Mouse (Mus musculus) midbrain, embryonic 16.5 days (tissue): ENCODE data around the gene Timmdc1. TPM values are rescaled to one million over a fixed set of nuclear protein-coding genes. Genes with fewer than 3 reads are reported as not detected.

ENCODE experiments used
- ATAC-seq: fragments of 200-750 bp; cut with Nextera tagmentation; 2 replicates; pipeline ENCODE4 v1.8.0; 2017; ENCODE audit warnings: moderate TSS enrichment
- H3K27ac ChIP-seq: fragments of 300-500 bp; sonication (generic); 2 replicates; pipeline ENCODE4 v1.5.1; 2014; ENCODE audit warnings: mild to moderate bottlenecking, low read length, mixed read lengths
- H3K27me3 ChIP-seq: fragments of 300-500 bp; sonication (generic); 2 replicates; pipeline ENCODE4 v1.6.1; 2014; ENCODE audit warnings: low read depth, low read length, mixed read lengths; ENCODE audit not compliant: control insufficient read depth, insufficient read depth
- H3K36me3 ChIP-seq: fragments of 300-500 bp; sonication (generic); 2 replicates; pipeline ENCODE4 v1.6.1; 2014; ENCODE audit warnings: mild to moderate bottlenecking, low read length, moderate library complexity, mixed read lengths; ENCODE audit not compliant: control insufficient read depth, insufficient read depth
- H3K4me1 ChIP-seq: fragments of 300-500 bp; sonication (generic); 2 replicates; pipeline ENCODE4 v1.6.1; 2014; ENCODE audit warnings: mild to moderate bottlenecking, low read length, mixed read lengths; ENCODE audit not compliant: control insufficient read depth, insufficient read depth
- H3K4me2 ChIP-seq: fragments of 300-500 bp; sonication (generic); 2 replicates; pipeline ENCODE4 v1.6.1; 2014; ENCODE audit warnings: mild to moderate bottlenecking, low read length, mixed read lengths
- H3K4me3 ChIP-seq: fragments of 300-500 bp; sonication (generic); 2 replicates; pipeline ENCODE4 v1.5.1; 2014; ENCODE audit warnings: low read depth, mild to moderate bottlenecking, low read length, moderate library complexity, mixed read lengths
- H3K9ac ChIP-seq: fragments of 300-500 bp; sonication (generic); 2 replicates; pipeline ENCODE4 v1.6.1; 2014; ENCODE audit warnings: low read depth, low read length, mixed read lengths
- H3K9me3 ChIP-seq: fragments of 300-500 bp; sonication (generic); replicated peaks from 2 replicates; pipeline ENCODE4 v1.6.1; 2014; ENCODE audit warnings: mild to moderate bottlenecking, low read length, mixed read lengths; ENCODE audit not compliant: control insufficient read depth, poor library complexity, severe bottlenecking
- WGBS: fragments of 180-500 bp; shearing (Covaris S2); extraction: QIAGEN DNeasy Blood & Tissue Kit; methylation state at CpG from one replicate; pipeline ENCODE4 v1.1.7; 2014; 5-methylcytosine and 5-hydroxymethylcytosine counted together
- polyA plus RNA-seq: library from polyadenylated mRNA; unstranded; fragments of >200 nt; fragmentation: Nextera tagmentation; extraction: Ambion mirVana; gene quantifications from 2 replicates; pipeline ENCODE4 v1.2.1, GENCODE M21; 2015

The Timmdc1 gene
- polyA plus RNA-seq, 1 experiment from 2014 or later: 34.6 TPM

DNA sequence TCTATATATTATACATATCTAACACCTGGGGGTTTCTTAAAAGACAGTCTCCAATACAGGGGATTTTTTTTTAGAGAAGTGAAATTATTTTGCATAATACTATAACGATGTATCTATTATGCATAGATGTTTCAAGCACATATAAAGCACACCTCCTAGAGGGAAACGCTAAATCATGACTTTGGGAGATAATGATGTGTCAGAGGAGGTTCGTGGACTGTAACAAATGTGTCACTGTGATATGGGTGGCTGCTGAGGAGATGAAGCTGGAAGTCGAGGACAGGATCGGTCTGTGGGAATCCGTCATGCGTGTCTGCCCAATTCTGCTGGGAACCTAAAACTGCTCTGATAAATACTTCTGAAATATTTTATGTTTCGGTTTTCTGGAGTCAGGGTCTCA, 60.7 kb downstream of the Timmdc1 start:
- H3K27ac ChIP-seq: no peak overlapping the region
- no peak for ATAC-seq
- H3K4me3 ChIP-seq: no peak overlapping the region
- no peaks in the 10 kb centered on the region for H3K36me3 ChIP-seq
- no peaks in the 10 kb centered on the region for H3K27me3 ChIP-seq
- H3K4me2 ChIP-seq: no peak overlapping the region
- H3K4me1 ChIP-seq: no peaks in the 10 kb centered on the region
- no peaks in the 10 kb centered on the region for H3K9me3 ChIP-seq
- H3K9ac ChIP-seq: no peak overlapping the region
- 81% methylated on average over 8 of the region's 8 CpGs for WGBS

DNA sequence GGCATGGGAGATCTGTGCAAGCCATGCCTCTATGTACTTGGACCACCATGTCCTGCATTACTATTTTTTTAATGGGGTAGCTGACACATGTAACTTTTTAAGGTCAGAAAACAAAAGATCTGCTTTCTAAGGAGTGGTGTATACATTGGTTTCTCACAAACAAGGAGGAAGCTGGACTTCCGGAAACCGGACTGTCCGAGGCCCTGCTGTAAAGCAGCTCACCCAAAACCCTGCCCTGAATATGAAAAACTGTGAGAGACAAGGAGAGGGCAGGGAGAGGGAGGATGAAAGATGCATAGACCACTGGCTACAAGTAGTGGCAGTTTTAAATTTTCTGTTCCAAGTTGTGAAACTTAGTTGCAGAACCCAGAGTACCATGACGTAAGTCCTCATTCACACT, 62.5 kb downstream of the Timmdc1 start:
- no peak overlapping the region for H3K27ac ChIP-seq
- H3K4me1 ChIP-seq: no peaks in the 10 kb centered on the region
- no peak overlapping the region for H3K4me2 ChIP-seq
- H3K36me3 ChIP-seq: no peaks in the 10 kb centered on the region
- H3K4me3 ChIP-seq: no peak overlapping the region
- no peak overlapping the region for H3K9ac ChIP-seq
- ATAC-seq: no peak
- no peaks in the 10 kb centered on the region for H3K9me3 ChIP-seq
- 92% methylated on average over 4 of the region's 4 CpGs for WGBS
- no peaks in the 10 kb centered on the region for H3K27me3 ChIP-seq

GRCm38 (mm10) chr16:38458600-38459280, 63.7 kb downstream of the Timmdc1 start:
- Histone ChIP-seq H3K4me2 (no peak overlapping the region), H3K4me1 (no peaks in the 10 kb centered on the region), H3K9ac (no peak overlapping the region), H3K27me3 (no peaks in the 10 kb centered on the region), H3K36me3 (no peaks in the 10 kb centered on the region), H3K27ac (no peak overlapping the region), H3K9me3 (no peaks in the 10 kb centered on the region), H3K4me3 (no peak overlapping the region)
- no peak for ATAC-seq
- WGBS: 74% methylated on average over 6 of the region's 6 CpGs

GRCm38 (mm10) chr16:38456812-38457567, 65.5 kb downstream of the Timmdc1 start:
- Histone ChIP-seq H3K4me3 (no peak overlapping the region), H3K27me3 (no peaks in the 10 kb centered on the region), H3K9me3 (no peaks in the 10 kb centered on the region), H3K36me3 (no peaks in the 10 kb centered on the region), H3K9ac (no peak overlapping the region), H3K4me2 (no peak overlapping the region), H3K4me1 (no peaks in the 10 kb centered on the region), H3K27ac (no peak overlapping the region)
- 68% methylated on average over 11 of the region's 11 CpGs for WGBS
- no peak for ATAC-seq

GRCm38 (mm10) chr16:38455511-38456418, 66.7 kb downstream of the Timmdc1 start, which contains the start of gene Cd80:
TSS of gene Cd80 (plus strand) at chr16:38455561.
- Histone ChIP-seq H3K9me3 (no peaks in the 10 kb centered on the region), H3K27ac (no peak within 1 kb of the TSS), H3K4me3 (no peak within 1 kb of the TSS), H3K27me3 (no peaks in the 10 kb centered on the region), H3K4me1 (peaks cover 9% of the 10 kb centered on the region), H3K36me3 (no peaks in the 10 kb centered on the region), H3K4me2 (no peak within 1 kb of the TSS), H3K9ac (no peak within 1 kb of the TSS)
- 83% methylated on average over 15 of the region's 17 CpGs for WGBS
- no peak for ATAC-seq

DNA sequence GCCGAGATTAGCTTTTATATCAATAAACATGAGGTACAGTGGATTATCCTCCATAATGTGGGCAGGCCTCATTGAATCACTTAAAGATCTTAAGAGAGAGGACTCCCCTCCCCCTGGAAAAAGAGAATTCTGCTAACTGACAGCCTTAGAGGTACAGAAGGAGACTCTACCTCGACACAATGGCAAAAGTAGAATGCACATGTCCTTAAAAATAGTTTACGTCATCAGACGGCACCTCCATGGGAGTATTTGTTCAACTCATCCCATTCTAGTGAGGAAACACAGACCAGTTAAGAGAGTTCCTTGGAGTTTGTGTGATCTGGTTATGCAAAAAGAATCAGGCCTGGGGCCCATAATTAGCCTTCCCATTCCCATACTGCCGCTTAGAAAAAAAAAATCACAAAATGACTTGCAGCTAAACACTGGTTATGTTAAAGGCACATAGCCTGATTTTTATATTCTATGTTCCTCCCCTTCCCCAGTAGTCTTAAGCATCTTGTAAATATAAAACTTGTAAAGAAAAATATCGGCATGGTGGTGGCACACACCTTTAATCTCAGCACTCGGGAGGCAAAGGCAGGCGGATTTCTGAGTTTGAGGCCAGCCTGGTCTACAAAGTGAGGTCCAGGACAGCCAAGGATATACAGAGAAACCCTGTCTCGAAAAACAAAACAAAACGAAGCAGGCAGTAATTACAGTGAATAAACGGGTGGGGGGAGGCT, 67.8 kb downstream of the Timmdc1 start:
- ATAC-seq: no peak
- 86% methylated on average over 11 of the region's 11 CpGs for WGBS

GRCm38 (mm10) chr16:38453952-38454351, 68.5 kb downstream of the Timmdc1 start:
- no peaks in the 10 kb centered on the region for H3K27me3 ChIP-seq
- no peak overlapping the region for H3K9ac ChIP-seq
- no peak overlapping the region for H3K4me2 ChIP-seq
- H3K4me3 ChIP-seq: no peak overlapping the region
- ATAC-seq: no peak
- 95% methylated on average over 4 of the region's 4 CpGs for WGBS
- H3K36me3 ChIP-seq: peaks cover 2% of the 10 kb centered on the region; the same call in 1 of the 2 replicates
- no peaks in the 10 kb centered on the region for H3K9me3 ChIP-seq
- no peak overlapping the region for H3K27ac ChIP-seq
- H3K4me1 ChIP-seq: peaks cover 9% of the 10 kb centered on the region

More for the DNA sequence above, 67.8 kb downstream of the Timmdc1 start:
- no peaks in the 10 kb centered on the region for H3K9me3 ChIP-seq
- no peak overlapping the region for H3K4me3 ChIP-seq
- H3K4me2 ChIP-seq: no peak overlapping the region
- no peak overlapping the region for H3K9ac ChIP-seq
- peaks cover 9% of the 10 kb centered on the region for H3K4me1 ChIP-seq
- no peaks in the 10 kb centered on the region for H3K27me3 ChIP-seq
- peaks cover 2% of the 10 kb centered on the region; the same call in 1 of the 2 replicates for H3K36me3 ChIP-seq
- H3K27ac ChIP-seq: no peak overlapping the region

- Histone ChIP-seq H3K9me3 (no peaks in the 10 kb centered on the region), H3K27ac (peak overlapping the region; percentile 91), H3K4me2 (peak overlapping the region; percentile 86), H3K4me3 (peak overlapping the region; percentile 84), H3K36me3 (peaks cover 2% of the 10 kb centered on the region; the same call in 1 of the 2 replicates), H3K9ac (peak overlapping the region; percentile 97), H3K27me3 (no peaks in the 10 kb centered on the region), H3K4me1 (peaks cover 9% of the 10 kb centered on the region)
- WGBS: 34% methylated on average over 3 of the region's 3 CpGs
- ATAC-seq: no peak
Measured at GRCm38 (mm10) chr16:38453203-38453553, 69.3 kb downstream of the Timmdc1 start.
